Mouse (Mus musculus): ENCODE results near the gene Cdkl2. TPM values are rescaled to one million over a fixed set of nuclear protein-coding genes. Genes with fewer than 3 reads are reported as not detected.

Gene Cdkl2
- polyA plus RNA-seq, 1 experiment from 2014 or later, result 4.0 TPM

DNA sequence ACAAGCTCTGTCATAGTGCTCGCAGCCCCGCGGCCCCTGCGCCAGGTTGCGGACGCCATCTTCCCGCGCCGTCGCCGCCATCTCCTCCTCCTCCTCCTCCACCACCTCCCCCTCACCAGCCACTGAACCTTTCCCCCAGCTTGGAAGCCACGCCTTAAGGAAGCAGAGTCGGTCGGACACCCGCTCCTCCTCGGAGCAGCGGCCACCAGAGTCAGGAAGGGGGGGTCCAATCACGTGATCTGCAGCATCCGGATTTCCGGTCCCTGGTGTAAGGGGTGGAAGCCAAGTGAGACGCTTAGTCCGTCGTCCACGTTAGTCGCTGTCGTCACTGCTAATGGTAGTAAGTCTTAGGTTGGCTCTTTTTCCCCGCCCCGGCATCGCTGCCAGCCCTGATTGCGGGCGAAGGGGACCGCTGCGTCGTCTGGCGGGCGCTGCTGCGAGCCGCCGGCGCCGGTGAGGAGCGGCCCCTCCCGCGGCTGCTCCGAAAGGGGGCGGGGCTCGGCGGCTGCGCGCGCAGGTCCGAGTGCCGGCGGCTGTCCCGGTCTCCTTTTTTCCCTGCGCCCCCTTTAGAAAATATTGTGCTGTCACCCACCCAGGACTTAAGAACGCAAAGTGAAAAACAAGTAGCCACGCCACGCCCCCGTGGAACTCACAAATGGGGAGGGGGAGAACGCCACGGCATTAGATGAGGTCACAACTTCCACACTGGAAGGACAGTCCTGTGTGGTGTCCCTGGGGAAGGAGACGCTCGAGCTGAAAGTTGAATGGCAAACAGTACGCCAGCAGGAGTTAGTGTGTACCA lies 80.8 kb downstream of the Cdkl2 start, which contains the start of gene Rchy1:
Gene Rchy1, minus strand, starts transcription at position 430 of the 802 bp plus-strand sequence.
- Histone ChIP-seq H3K27me3 (ENCODE audit: control insufficient read depth, insufficient read depth, low read length) (no peaks in the 10 kb centered on the region), H3K9ac (ENCODE audit: low read length) (peak within 1 kb of the TSS; percentile 87), H3K4me2 (replicated peaks; ENCODE audit: low read depth) (peak within 1 kb of the TSS; percentile 63), H3K36me3 (ENCODE audit: control insufficient read depth, insufficient read depth, low read length) (no peaks in the 10 kb centered on the region), H3K27ac (replicated peaks) (peak within 1 kb of the TSS; percentile 99), H3K9me3 (ENCODE audit: control insufficient read depth, low read length) (no peaks in the 10 kb centered on the region), H3K4me1 (replicated peaks; ENCODE audit: control insufficient read depth, insufficient read depth) (peaks cover 7% of the 10 kb centered on the region), H3K4me3 (ENCODE audit: low read depth, low read length) (peak within 1 kb of the TSS; percentile 74)
- WGBS, result 1% methylated on average over 64 of the region's 65 CpGs
- DNase-seq (ENCODE audit: low spot score) (peak; percentile 96), ATAC-seq (ENCODE audit: low FRiP score, low TSS enrichment) (peak; percentile 96)
- TF ChIP-seq EP300 (optimal IDR thresholded peaks at IDR 0.05) (peak; percentile 52), CTCF (IDR thresholded peaks at IDR 0.05; ENCODE audit: low read depth) (peak; percentile 51)

GRCm38 (mm10) chr5:91962259-91962638 lies 81.4 kb downstream of the Cdkl2 start:
- no peaks in the 10 kb centered on the region for H3K9me3 ChIP-seq (ENCODE audit: control insufficient read depth, low read length)
- peaks cover 7% of the 10 kb centered on the region for H3K4me1 ChIP-seq (replicated peaks; ENCODE audit: control insufficient read depth, insufficient read depth)
- peak; percentile 21; the same call in 1 of the 2 replicates for ATAC-seq (ENCODE audit: low FRiP score, low TSS enrichment)
- TF ChIP-seq CTCF (IDR thresholded peaks at IDR 0.05; ENCODE audit: low read depth), result no peak
- peak; percentile 66 for TF ChIP-seq EP300 (optimal IDR thresholded peaks at IDR 0.05)
- DNase-seq (ENCODE audit: low spot score), result no peak
- peak overlapping the region; percentile 87 for H3K9ac ChIP-seq (ENCODE audit: low read length)
- H3K27me3 ChIP-seq (ENCODE audit: control insufficient read depth, insufficient read depth, low read length), result no peaks in the 10 kb centered on the region
- H3K27ac ChIP-seq (replicated peaks), result peak overlapping the region; percentile 99
- H3K4me2 ChIP-seq (replicated peaks; ENCODE audit: low read depth), result peak overlapping the region; percentile 63
- peaks cover 1% of the 10 kb centered on the region for H3K36me3 ChIP-seq (ENCODE audit: control insufficient read depth, insufficient read depth, low read length)
- under 1% methylated on average over 14 of the region's 14 CpGs for WGBS
- peak overlapping the region; percentile 74 for H3K4me3 ChIP-seq (ENCODE audit: low read depth, low read length)

GRCm38 (mm10) chr5:91961370-91961769 lies 82.3 kb downstream of the Cdkl2 start:
- ATAC-seq (ENCODE audit: low FRiP score, low TSS enrichment) (peak; percentile 62), DNase-seq (ENCODE audit: low spot score) (no peak)
- H3K9ac ChIP-seq (ENCODE audit: low read length), result peak overlapping the region; percentile 87; the same call in 1 of the 2 replicates
- no peaks in the 10 kb centered on the region for H3K9me3 ChIP-seq (ENCODE audit: control insufficient read depth, low read length)
- H3K27me3 ChIP-seq (ENCODE audit: control insufficient read depth, insufficient read depth, low read length), result no peaks in the 10 kb centered on the region
- TF ChIP-seq EP300 (optimal IDR thresholded peaks at IDR 0.05) (no peak), CTCF (IDR thresholded peaks at IDR 0.05; ENCODE audit: low read depth) (no peak)
- 70% methylated on average over 1 of the region's 1 CpGs for WGBS
- H3K4me2 ChIP-seq (replicated peaks; ENCODE audit: low read depth), result peak overlapping the region; percentile 63
- H3K4me3 ChIP-seq (ENCODE audit: low read depth, low read length), result peak overlapping the region; percentile 74
- H3K27ac ChIP-seq (replicated peaks), result peak overlapping the region; percentile 73; the same call in 1 of the 2 replicates
- peaks cover 7% of the 10 kb centered on the region for H3K4me1 ChIP-seq (replicated peaks; ENCODE audit: control insufficient read depth, insufficient read depth)
- peaks cover 5% of the 10 kb centered on the region for H3K36me3 ChIP-seq (ENCODE audit: control insufficient read depth, insufficient read depth, low read length)

- no peaks in the 10 kb centered on the region for H3K27me3 ChIP-seq (ENCODE audit: control insufficient read depth, insufficient read depth, low read length)
- peak overlapping the region; percentile 74; the same call in 1 of the 2 replicates for H3K4me3 ChIP-seq (ENCODE audit: low read depth, low read length)
- TF ChIP-seq EP300 (optimal IDR thresholded peaks at IDR 0.05) (no peak), CTCF (IDR thresholded peaks at IDR 0.05; ENCODE audit: low read depth) (no peak)
- H3K4me1 ChIP-seq (replicated peaks; ENCODE audit: control insufficient read depth, insufficient read depth), result peaks cover 7% of the 10 kb centered on the region
- H3K4me2 ChIP-seq (replicated peaks; ENCODE audit: low read depth), result peak overlapping the region; percentile 63
- WGBS, result 29% methylated on average over 3 of the region's 3 CpGs
- H3K36me3 ChIP-seq (ENCODE audit: control insufficient read depth, insufficient read depth, low read length), result peaks cover 5% of the 10 kb centered on the region
- no peaks in the 10 kb centered on the region for H3K9me3 ChIP-seq (ENCODE audit: control insufficient read depth, low read length)
- peak overlapping the region; percentile 45 for H3K9ac ChIP-seq (ENCODE audit: low read length)
- ATAC-seq (ENCODE audit: low FRiP score, low TSS enrichment) (no peak), DNase-seq (ENCODE audit: low spot score) (no peak)
- peak overlapping the region; percentile 80 for H3K27ac ChIP-seq (replicated peaks)
Observed at GRCm38 (mm10) chr5:91960606-91961254, 83.0 kb downstream of the Cdkl2 start.

DNA sequence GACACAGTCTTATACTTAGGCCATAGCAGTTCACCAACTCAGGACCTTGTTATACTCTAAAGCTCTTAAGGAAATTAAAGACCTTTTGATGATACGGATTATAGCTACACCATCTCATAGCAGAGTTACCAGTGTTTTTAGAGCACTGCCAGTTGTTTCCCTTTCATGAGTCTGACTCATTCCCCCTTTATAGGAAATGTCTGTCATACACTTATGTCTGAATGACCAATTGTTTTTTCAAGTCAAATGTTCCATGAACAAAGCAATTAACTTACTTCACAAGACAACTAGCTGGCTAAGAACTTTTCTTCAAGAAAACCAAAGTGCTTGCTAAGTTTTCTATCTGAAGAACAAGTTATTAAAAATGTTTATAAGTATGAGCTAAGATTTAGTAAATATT lies 83.7 kb downstream of the Cdkl2 start:
- Histone ChIP-seq H3K27me3 (ENCODE audit: control insufficient read depth, insufficient read depth, low read length) (no peaks in the 10 kb centered on the region), H3K27ac (replicated peaks) (no peak overlapping the region; the same call in 1 of the 2 replicates), H3K36me3 (ENCODE audit: control insufficient read depth, insufficient read depth, low read length) (peaks cover 5% of the 10 kb centered on the region), H3K4me1 (replicated peaks; ENCODE audit: control insufficient read depth, insufficient read depth) (peaks cover 7% of the 10 kb centered on the region), H3K9ac (ENCODE audit: low read length) (no peak overlapping the region), H3K4me2 (replicated peaks; ENCODE audit: low read depth) (peak overlapping the region; percentile 63), H3K9me3 (ENCODE audit: control insufficient read depth, low read length) (no peaks in the 10 kb centered on the region), H3K4me3 (ENCODE audit: low read depth, low read length) (no peak overlapping the region)
- DNase-seq (ENCODE audit: low spot score), result no peak
- TF ChIP-seq CTCF (IDR thresholded peaks at IDR 0.05; ENCODE audit: low read depth), result no peak
- no peak for TF ChIP-seq EP300 (optimal IDR thresholded peaks at IDR 0.05)
- ATAC-seq (ENCODE audit: low FRiP score, low TSS enrichment), result no peak
- 41% methylated on average over 1 of the region's 1 CpGs for WGBS
